Mouse (Mus musculus) CD4-positive, CD25-positive, alpha-beta regulatory T cell, adult 2 months (primary cell): ENCODE results near the gene Hcrtr1.
A peak's percentile ranks its signal among the peaks of the same experiment; 100 is the strongest.

Experiments
- DNase-seq: peaks from one replicate; pipeline ENCODE4 v3.0.0-alpha.2; 2012; ENCODE audit warnings: low read depth, low spot score

Gene Hcrtr1

GRCm38 (mm10) chr4:130167814-130168213, 28.7 kb upstream of the Hcrtr1 start:
- DNase-seq, result no peak

- no peak for DNase-seq
Observed at GRCm38 (mm10) chr4:130167321-130167720, 28.2 kb upstream of the Hcrtr1 start.

- no peak for DNase-seq
Observed at GRCm38 (mm10) chr4:130166592-130166991, 27.4 kb upstream of the Hcrtr1 start.

GRCm38 (mm10) chr4:130166061-130166460, 26.9 kb upstream of the Hcrtr1 start:
- no peak for DNase-seq

- DNase-seq, result no peak
Observed at GRCm38 (mm10) chr4:130164121-130164520, 25.0 kb upstream of the Hcrtr1 start.

GRCm38 (mm10) chr4:130163391-130163861, 24.3 kb upstream of the Hcrtr1 start:
- no peak for DNase-seq

GRCm38 (mm10) chr4:130161349-130161748, 22.2 kb upstream of the Hcrtr1 start:
- DNase-seq, result no peak

- no peak for DNase-seq
Observed at GRCm38 (mm10) chr4:130156812-130157371, 17.7 kb upstream of the Hcrtr1 start.

GRCm38 (mm10) chr4:130154250-130154649, 15.1 kb upstream of the Hcrtr1 start:
- DNase-seq, result no peak

- DNase-seq, result no peak
Observed at GRCm38 (mm10) chr4:130148405-130148804, 9.2 kb upstream of the Hcrtr1 start.

- no peak for DNase-seq
Observed at GRCm38 (mm10) chr4:130141786-130142185, 2.6 kb upstream of the Hcrtr1 start.

GRCm38 (mm10) chr4:130140992-130141402, 1.8 kb upstream of the Hcrtr1 start:
- no peak for DNase-seq

GRCm38 (mm10) chr4:130138441-130139213, 532 bp downstream of the Hcrtr1 start:
- peak; percentile 62 for DNase-seq

GRCm38 (mm10) chr4:130133399-130133798, 5.8 kb downstream of the Hcrtr1 start:
- no peak for DNase-seq

GRCm38 (mm10) chr4:130131448-130132105, 7.6 kb downstream of the Hcrtr1 start:
- DNase-seq, result no peak

GRCm38 (mm10) chr4:130130641-130131350, 8.4 kb downstream of the Hcrtr1 start:
- DNase-seq, result no peak

GRCm38 (mm10) chr4:130130082-130130481, 9.1 kb downstream of the Hcrtr1 start:
- DNase-seq, result no peak

- no peak for DNase-seq
Observed at GRCm38 (mm10) chr4:130128907-130129306, 10.3 kb downstream of the Hcrtr1 start.

- DNase-seq, result no peak
Observed at GRCm38 (mm10) chr4:130125935-130126334, 13.2 kb downstream of the Hcrtr1 start.

- DNase-seq, result no peak
Observed at GRCm38 (mm10) chr4:130125164-130125563, 14.0 kb downstream of the Hcrtr1 start.

GRCm38 (mm10) chr4:130124110-130124509, 15.0 kb downstream of the Hcrtr1 start:
- no peak for DNase-seq

- DNase-seq, result no peak
Observed at GRCm38 (mm10) chr4:130123020-130123419, 16.1 kb downstream of the Hcrtr1 start.
